Comparison of ENCODE assay signal across 8 mouse cellular contexts in genomic region chrX:133687666-133688151, GRCm38 (mm10). TPM values are rescaled to one million over a fixed set of nuclear protein-coding genes. Genes with fewer than 3 reads are reported as not detected.
DNase-seq lines count a peak whose midpoint lies in the region; ATAC-seq and TF ChIP-seq lines count a peak whose summit lies in the region.

No protein-coding gene starts in this region.

- H3K9ac ChIP-seq in ES-E14 (ENCODE audit: insufficient read depth, low read depth, low read length, poor library complexity, severe bottlenecking): no peak overlapping the region
- H3K9ac ChIP-seq in embryonic facial prominence, embryonic 11.5 days (replicated peaks; ENCODE audit: low read length): peak overlapping the region; percentile 41
- H3K9ac ChIP-seq in hindbrain, embryonic 15.5 days: peak overlapping the region; percentile 58
- peak overlapping the region; percentile 58 for H3K9ac ChIP-seq in midbrain, embryonic 11.5 days (ENCODE audit: low read length)

- no peaks in the 10 kb centered on the region for H3K36me3 ChIP-seq in ES-E14 (ENCODE audit: control insufficient read depth, insufficient read depth, low read length, poor library complexity, severe bottlenecking)
- no peaks in the 10 kb centered on the region for H3K36me3 ChIP-seq in embryonic facial prominence, embryonic 11.5 days (replicated peaks; ENCODE audit: control insufficient read depth, insufficient read depth, low read depth, low read length)
- H3K36me3 ChIP-seq in hindbrain, embryonic 15.5 days: no peaks in the 10 kb centered on the region
- no peaks in the 10 kb centered on the region for H3K36me3 ChIP-seq in midbrain, embryonic 11.5 days (ENCODE audit: control insufficient read depth, insufficient read depth, low read length)

- peaks cover 0 to 4% of the 10 kb centered on the region in 2 experiments; a peak in 1 of 4 replicates for H3K4me1 ChIP-seq in ES-E14 (ENCODE audit: control insufficient read depth in 2 of 2, insufficient read depth in 2 of 2, low read length in 2 of 2, poor library complexity in 1 of 2)
- H3K4me1 ChIP-seq in embryonic facial prominence, embryonic 11.5 days (ENCODE audit: control insufficient read depth, insufficient read depth, low read length): no peaks in the 10 kb centered on the region
- H3K4me1 ChIP-seq in hindbrain, embryonic 15.5 days (replicated peaks): 0 out of 2 replicates have a peak, but pooled peaks cover 2% of the 10 kb centered on the region
- no peaks in the 10 kb centered on the region for H3K4me1 ChIP-seq in midbrain, embryonic 11.5 days (ENCODE audit: control insufficient read depth, insufficient read depth, low read length)

- WGBS in embryonic facial prominence, embryonic 11.5 days: 15% methylated on average over 18 of the region's 37 CpGs
- WGBS in hindbrain, embryonic 15.5 days: 31% methylated on average over 31 of the region's 37 CpGs
- 29% methylated on average over 23 of the region's 37 CpGs for WGBS in midbrain, embryonic 11.5 days

- peak; percentile 93 for DNase-seq in heart, adult 11 months
- no peak for DNase-seq in heart, adult 8-10 months (ENCODE audit: low spot score)
- no peak for DNase-seq in ES-E14 (ENCODE audit: low read depth, low spot score)
- peak; percentile 10 for DNase-seq in embryonic facial prominence, embryonic 11.5 days (ENCODE audit: low spot score)
- peak; percentile 90 for DNase-seq in midbrain, embryonic 11.5 days (ENCODE audit: low spot score, missing footprints)
- no peak for DNase-seq in ovary, postnatal 10 days (ENCODE audit: low spot score)
- DNase-seq in gastrocnemius, adult 18-20 months (ENCODE audit: low spot score): no peak

- ATAC-seq in embryonic facial prominence, embryonic 11.5 days (replicated peaks; ENCODE audit: insufficient number of reproducible peaks, low FRiP score, low TSS enrichment, low read depth): no peak; the same call in 1 of the 2 replicates
- ATAC-seq in hindbrain, embryonic 15.5 days (ENCODE audit: low FRiP score, low read depth): 0 out of 2 replicates have a peak, but pooled peaks have one; percentile 10
- peak; percentile 19 for ATAC-seq in midbrain, embryonic 11.5 days (ENCODE audit: low FRiP score)

- peak overlapping the region; percentile 63 to 73 for H3K4me3 ChIP-seq in ES-E14 (ENCODE audit: insufficient read depth in 1 of 2, low read depth in 1 of 2, low read length in 2 of 2, poor library complexity in 1 of 2, severe bottlenecking in 1 of 2)
- peak overlapping the region; percentile 54 for H3K4me3 ChIP-seq in embryonic facial prominence, embryonic 11.5 days (ENCODE audit: low read depth, low read length)
- peak overlapping the region; percentile 66 for H3K4me3 ChIP-seq in hindbrain, embryonic 15.5 days
- H3K4me3 ChIP-seq in midbrain, embryonic 11.5 days (ENCODE audit: low read depth, low read length): peak overlapping the region; percentile 45

- no peak overlapping the region for H3K27ac ChIP-seq in ES-E14 (ENCODE audit: insufficient read depth, low read depth, low read length, poor library complexity, severe bottlenecking)
- H3K27ac ChIP-seq in embryonic facial prominence, embryonic 11.5 days (replicated peaks; ENCODE audit: low read depth, low read length): no peak overlapping the region
- H3K27ac ChIP-seq in hindbrain, embryonic 15.5 days (replicated peaks): peak overlapping the region; percentile 48
- no peak overlapping the region for H3K27ac ChIP-seq in midbrain, embryonic 11.5 days (ENCODE audit: low read depth, low read length)

- H3K4me2 ChIP-seq in embryonic facial prominence, embryonic 11.5 days (ENCODE audit: low read depth, low read length): peak overlapping the region; percentile 77
- peak overlapping the region; percentile 80 for H3K4me2 ChIP-seq in hindbrain, embryonic 15.5 days
- peak overlapping the region; percentile 72 for H3K4me2 ChIP-seq in midbrain, embryonic 11.5 days

- peaks cover 5% of the 10 kb centered on the region; the same call in 1 of the 2 replicates for H3K27me3 ChIP-seq in embryonic facial prominence, embryonic 11.5 days (ENCODE audit: control insufficient read depth, insufficient read depth, low read length)
- no peaks in the 10 kb centered on the region for H3K27me3 ChIP-seq in hindbrain, embryonic 15.5 days
- H3K27me3 ChIP-seq in midbrain, embryonic 11.5 days (ENCODE audit: control insufficient read depth, insufficient read depth, low read length): peaks cover 11% of the 10 kb centered on the region

- H3K9me3 ChIP-seq in ES-E14 (ENCODE audit: control insufficient read depth, insufficient read depth, low read depth, low read length): no peaks in the 10 kb centered on the region
- H3K9me3 ChIP-seq in embryonic facial prominence, embryonic 11.5 days (replicated peaks; ENCODE audit: control insufficient read depth, low read length): no peaks in the 10 kb centered on the region
- no peaks in the 10 kb centered on the region for H3K9me3 ChIP-seq in hindbrain, embryonic 15.5 days
- no peaks in the 10 kb centered on the region for H3K9me3 ChIP-seq in midbrain, embryonic 11.5 days (ENCODE audit: control insufficient read depth, low read length)

- in situ Hi-C loops in ES-E14 (cut with MboI; ENCODE audit: low sequenced_read_pairs in 2 of 2, unreplicated experiment in 2 of 2): loop anchor here in 1 of 2 experiments (25.0 kb wide), 1 partner anchor 625 kb away; no protein-coding TSS in a partner anchor

TF ChIP-seq in ES-E14, 5 proteins besides CTCF, POLR2A, EP300 and RAD21:
- no peak for TF ChIP-seq MAFK (IDR thresholded peaks at IDR 0.05; ENCODE audit: insufficient read depth, low read depth, low read length)
- no peak for TF ChIP-seq ZNF384 (IDR thresholded peaks at IDR 0.05; ENCODE audit: low read depth, low read length)
- no peak for TF ChIP-seq HCFC1 (IDR thresholded peaks at IDR 0.05; ENCODE audit: borderline replicate concordance, insufficient read depth, low read length)
- no peak for TF ChIP-seq CHD2 (IDR thresholded peaks at IDR 0.05; ENCODE audit: low read depth, low read length)
- TF ChIP-seq ZC3H11A (IDR thresholded peaks at IDR 0.05; ENCODE audit: borderline replicate concordance, low read depth, low read length): no peak
TF ChIP-seq in ES-E14: peak in this region for 0.

RNA-seq across cellular contexts. Expression of gene Pcdh19, which starts 1.1 kb away (rescaled TPM):
- total RNA-seq in heart, adult 8-10 months (2022): 10 to 100 TPM in 3 of 4 experiments, 1 to 10 TPM in 1; 8.4 to 13.0 (median 10.4) TPM
- 0.90 and 2.3 TPM in 2 replicates for total RNA-seq in ES-E14 (2012; rRNA removed)
- polyA plus RNA-seq in embryonic facial prominence, embryonic 11.5 days (2014; fragmentation: Nextera tagmentation; extraction: Ambion mirVana): 4.7 and 5.2 TPM in 2 replicates
- polyA plus RNA-seq in hindbrain, embryonic 15.5 days (2015; fragmentation: Nextera tagmentation; extraction: Ambion mirVana): 17.0 and 17.3 TPM in 2 replicates
- 3.8 and 4.5 TPM in 2 replicates for polyA plus RNA-seq in midbrain, embryonic 11.5 days (2014; fragmentation: Nextera tagmentation; extraction: Ambion mirVana)
- 1 to 10 TPM; 3.6 to 4.3 TPM for total RNA-seq in gastrocnemius, adult 18-20 months (2021)

Comparison
In these comparisons a context has a peak if more than half of its experiments do, and no peak if none do; other contexts are left out.
1. DNase-seq: peak in heart, adult 11 months (single experiment), embryonic facial prominence, embryonic 11.5 days (single experiment) and midbrain, embryonic 11.5 days (single experiment); none in heart, adult 8-10 months (single experiment), ES-E14 (single experiment), ovary, postnatal 10 days (single experiment) and gastrocnemius, adult 18-20 months (single experiment).
2. Peak in every context shown above with its lines, with median percentiles within 50 percentile points of each other: H3K4me3 ChIP-seq and H3K4me2 ChIP-seq.